Mouse (Mus musculus): ENCODE results near the gene Gm20388. TPM values are rescaled to one million over a fixed set of nuclear protein-coding genes. Genes with fewer than 3 reads are reported as not detected.

The Gm20388 gene
- total RNA-seq, 2 experiments from 2014 or later = 8.8 TPM

- DNase-seq (ENCODE audit: extremely low spot score in 1 of 2, low spot score in 1 of 2) = no peak
These were observed 2108.5 kb downstream of the Gm20388 start for GRCm38 (mm10) chr8:122019162-122019561.

GRCm38 (mm10) chr8:122020050-122020771, 2109.6 kb downstream of the Gm20388 start:
- no peak for DNase-seq (ENCODE audit: extremely low spot score in 1 of 2, low spot score in 1 of 2)

GRCm38 (mm10) chr8:122021725-122022124, 2111.1 kb downstream of the Gm20388 start:
- no peak for DNase-seq (ENCODE audit: extremely low spot score in 1 of 2, low spot score in 1 of 2)

DNA sequence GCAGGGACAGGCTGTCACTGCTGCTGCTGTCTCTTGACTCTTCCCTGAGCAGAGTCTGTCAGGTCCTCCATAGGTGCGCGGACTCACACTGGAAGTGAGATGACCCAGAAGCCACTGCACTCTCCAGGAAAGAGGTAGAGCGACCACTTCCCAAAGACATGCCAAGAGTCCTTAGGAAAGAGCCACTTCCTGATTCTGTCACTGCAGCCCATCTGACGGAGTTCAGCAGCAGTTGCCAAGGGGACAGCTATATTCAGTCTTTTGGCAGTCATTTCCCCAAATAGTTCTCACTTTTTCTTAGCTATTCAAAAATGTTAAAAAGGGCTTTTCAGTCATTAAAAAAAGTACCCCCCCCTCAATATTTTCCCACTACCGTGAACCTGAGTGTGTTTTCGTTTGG, 2111.6 kb downstream of the Gm20388 start:
- DNase-seq (ENCODE audit: extremely low spot score in 1 of 2, low spot score in 1 of 2) = no peak

GRCm38 (mm10) chr8:122022705-122023104, 2112.1 kb downstream of the Gm20388 start:
- no peak for DNase-seq (ENCODE audit: extremely low spot score in 1 of 2, low spot score in 1 of 2)

- no peak for DNase-seq (ENCODE audit: extremely low spot score in 1 of 2, low spot score in 1 of 2)
These were observed 2114.9 kb downstream of the Gm20388 start for GRCm38 (mm10) chr8:122025546-122025945.

GRCm38 (mm10) chr8:122028116-122028515, 2117.5 kb downstream of the Gm20388 start:
- no peak for DNase-seq (ENCODE audit: extremely low spot score in 1 of 2, low spot score in 1 of 2)

DNA sequence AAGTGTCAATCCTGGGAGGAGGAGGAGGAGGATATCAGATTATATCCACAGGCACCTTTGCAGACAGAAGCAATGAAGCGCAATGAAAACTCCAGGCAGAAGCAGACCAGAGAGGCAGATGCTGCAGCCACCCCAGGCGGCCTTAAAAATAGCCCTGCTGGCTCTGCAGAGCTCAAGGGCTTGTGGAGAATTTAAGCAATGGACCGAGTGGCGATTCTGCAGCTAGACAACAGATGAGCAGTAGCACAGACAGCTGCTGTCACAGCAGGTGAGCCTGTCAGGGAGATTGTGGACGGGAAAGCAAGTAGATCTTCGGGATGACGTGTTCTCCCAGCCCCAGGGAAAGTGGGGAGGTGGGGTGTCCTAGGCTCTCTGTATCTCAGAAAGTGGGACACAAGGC, 2120.3 kb downstream of the Gm20388 start:
- no peak for DNase-seq (ENCODE audit: extremely low spot score in 1 of 2, low spot score in 1 of 2)

DNA sequence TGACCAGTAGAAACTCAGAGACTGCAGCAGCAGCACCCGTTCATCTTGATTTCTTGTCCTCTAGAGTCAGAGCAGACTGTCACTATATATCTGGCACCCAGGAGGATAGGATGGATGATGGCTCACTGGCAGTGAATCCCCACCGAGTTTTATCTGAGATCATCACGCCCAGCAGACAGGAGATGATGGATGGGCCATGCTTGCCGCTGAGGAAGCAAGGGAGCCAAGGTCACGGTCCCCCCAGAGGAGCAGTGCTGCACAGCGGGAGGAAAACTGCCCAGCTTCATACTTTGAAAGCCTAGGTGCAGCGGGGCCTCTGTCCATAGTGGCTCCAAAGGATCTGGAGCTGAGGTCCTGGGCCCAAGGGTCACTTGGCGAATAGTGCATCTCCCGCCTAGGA, 2122.1 kb downstream of the Gm20388 start:
- no peak for DNase-seq (ENCODE audit: extremely low spot score in 1 of 2, low spot score in 1 of 2)

GRCm38 (mm10) chr8:122035543-122035942, 2124.9 kb downstream of the Gm20388 start:
- no peak for DNase-seq (ENCODE audit: extremely low spot score in 1 of 2, low spot score in 1 of 2)

- DNase-seq (ENCODE audit: extremely low spot score in 1 of 2, low spot score in 1 of 2) = no peak
These were observed 2125.7 kb downstream of the Gm20388 start for GRCm38 (mm10) chr8:122036325-122036724.

DNA sequence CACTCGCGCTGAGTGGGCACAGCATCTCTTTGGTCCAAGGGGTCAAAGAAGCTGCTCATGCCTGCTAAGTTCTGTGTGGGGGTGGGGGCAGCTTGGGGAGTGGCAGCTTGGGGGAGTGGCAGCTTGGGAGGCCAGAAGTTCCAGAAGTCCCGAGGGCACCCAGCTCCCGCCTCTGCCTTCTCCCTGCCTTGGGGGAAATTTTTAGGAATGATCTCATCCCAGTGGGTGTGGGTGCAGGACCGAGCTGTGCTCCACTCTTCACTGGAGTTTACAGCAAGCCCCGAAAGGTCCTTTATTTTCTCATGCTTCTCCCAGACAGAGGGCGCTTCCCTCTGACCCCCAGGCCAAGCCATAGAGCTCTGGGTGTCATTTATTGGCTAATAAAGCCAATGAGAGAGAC, 2126.6 kb downstream of the Gm20388 start:
- no peak for DNase-seq (ENCODE audit: extremely low spot score in 1 of 2, low spot score in 1 of 2)

DNA sequence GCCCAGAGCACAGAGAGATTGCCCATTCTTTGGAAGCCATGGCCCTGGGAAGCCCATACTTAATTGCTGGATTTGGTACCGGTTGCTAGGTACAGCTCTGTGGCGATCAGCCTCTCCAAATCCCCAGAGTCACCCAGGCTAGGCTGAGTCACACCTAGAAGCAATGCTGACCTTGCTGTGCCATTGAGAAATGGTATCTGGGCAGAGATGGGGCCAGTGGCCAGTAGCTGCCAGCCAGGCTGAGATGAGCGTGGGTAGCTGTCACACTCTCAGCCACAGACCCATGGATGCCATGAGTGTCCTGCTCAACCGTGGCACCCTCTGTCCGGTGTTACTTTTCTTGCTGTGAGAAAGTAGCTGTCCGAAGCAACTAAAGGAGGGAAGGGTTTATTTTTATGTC, 2127.4 kb downstream of the Gm20388 start:
- DNase-seq (ENCODE audit: extremely low spot score in 1 of 2, low spot score in 1 of 2) = no peak

DNA sequence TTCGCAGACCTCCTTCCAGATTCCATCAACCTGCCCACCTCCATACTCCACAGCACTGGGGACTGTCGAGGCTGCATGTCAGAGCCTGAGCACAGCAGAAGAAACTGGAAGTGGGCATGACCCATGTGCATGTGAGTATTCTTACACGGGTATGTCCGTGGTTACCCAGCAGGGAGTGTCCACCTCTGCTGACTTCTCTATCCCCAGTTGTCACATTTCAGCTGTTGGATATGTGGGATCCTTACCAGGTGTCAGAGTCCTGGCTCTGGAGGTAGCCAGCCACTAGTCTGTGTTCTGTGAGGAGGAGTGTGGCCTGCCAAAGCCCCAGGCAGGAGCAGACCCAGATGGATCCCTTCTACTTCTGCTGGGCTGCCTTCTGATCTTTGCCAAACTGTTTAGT, 2128.8 kb downstream of the Gm20388 start:
- DNase-seq (ENCODE audit: extremely low spot score in 1 of 2, low spot score in 1 of 2) = no peak

- DNase-seq (ENCODE audit: extremely low spot score in 1 of 2, low spot score in 1 of 2) = no peak
These were observed 2136.7 kb downstream of the Gm20388 start for GRCm38 (mm10) chr8:122047206-122047870.

- DNase-seq (ENCODE audit: extremely low spot score in 1 of 2, low spot score in 1 of 2) = no peak
These were observed 2138.6 kb downstream of the Gm20388 start for GRCm38 (mm10) chr8:122049266-122049665.

DNA sequence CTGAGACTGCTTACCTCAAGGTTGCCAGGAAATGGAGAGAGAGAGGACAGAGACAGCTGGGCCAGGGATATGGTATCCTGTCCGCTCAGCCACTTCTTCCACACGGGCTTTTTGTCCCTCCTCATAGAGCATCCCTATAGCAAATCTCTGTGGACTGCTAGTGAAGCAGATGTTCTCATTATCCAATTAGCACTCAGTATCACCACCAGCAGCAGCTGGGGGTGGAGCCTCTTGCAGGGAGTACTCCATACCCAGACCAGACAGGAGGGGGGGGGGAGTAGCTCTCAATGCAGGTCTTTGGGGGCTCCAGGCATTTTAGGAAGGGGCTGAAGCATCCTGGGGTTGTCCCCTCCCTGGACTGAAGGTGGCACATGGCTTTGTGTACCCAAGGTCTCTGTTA, 2139.3 kb downstream of the Gm20388 start:
- DNase-seq (ENCODE audit: extremely low spot score in 1 of 2, low spot score in 1 of 2) = no peak

GRCm38 (mm10) chr8:122050620-122051019, 2140.0 kb downstream of the Gm20388 start:
- DNase-seq (ENCODE audit: extremely low spot score in 1 of 2, low spot score in 1 of 2) = no peak

- no peak for DNase-seq (ENCODE audit: extremely low spot score in 1 of 2, low spot score in 1 of 2)
These were observed 2144.7 kb downstream of the Gm20388 start for GRCm38 (mm10) chr8:122055321-122055720.

DNA sequence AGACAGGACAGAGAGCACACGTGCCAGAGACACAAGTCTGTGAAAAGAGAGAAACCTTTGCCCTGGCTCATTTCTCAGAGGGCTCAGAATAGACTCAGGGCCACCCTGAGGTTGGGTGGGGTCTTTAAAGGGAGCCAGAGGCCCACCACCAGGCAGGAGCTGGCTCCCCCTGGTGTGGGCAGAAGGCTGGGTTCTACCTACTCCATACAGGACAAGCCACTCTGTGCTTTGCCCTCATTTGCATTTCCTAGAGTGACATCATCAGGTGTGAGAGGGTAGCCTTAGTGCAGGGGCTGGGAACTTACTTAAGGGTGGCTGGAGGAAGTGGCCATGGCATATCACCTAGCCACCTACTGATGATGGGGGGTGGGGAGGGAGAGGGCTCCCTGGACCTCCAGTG, 2145.5 kb downstream of the Gm20388 start:
- no peak for DNase-seq (ENCODE audit: extremely low spot score in 1 of 2, low spot score in 1 of 2)

DNA sequence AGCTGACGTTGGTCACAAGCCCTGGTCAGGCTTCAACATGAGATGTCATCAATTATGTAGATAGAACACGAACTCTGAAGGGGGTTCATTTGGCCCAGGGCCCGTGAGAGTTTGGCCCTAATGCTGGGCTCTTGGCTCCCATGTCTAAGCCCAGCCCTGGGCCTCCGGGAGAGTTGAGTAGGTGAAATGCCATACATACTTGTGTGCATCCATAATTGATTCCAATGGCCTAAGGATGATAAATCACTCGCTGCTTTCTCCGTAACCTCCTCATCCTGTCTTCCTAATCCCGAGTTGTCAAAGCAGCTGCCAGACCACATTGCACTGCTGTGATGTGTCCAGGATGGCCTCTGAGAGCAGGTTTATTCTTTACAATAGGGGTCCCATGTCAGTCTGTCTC, 2146.2 kb downstream of the Gm20388 start:
- DNase-seq (ENCODE audit: extremely low spot score in 1 of 2, low spot score in 1 of 2) = no peak

DNA sequence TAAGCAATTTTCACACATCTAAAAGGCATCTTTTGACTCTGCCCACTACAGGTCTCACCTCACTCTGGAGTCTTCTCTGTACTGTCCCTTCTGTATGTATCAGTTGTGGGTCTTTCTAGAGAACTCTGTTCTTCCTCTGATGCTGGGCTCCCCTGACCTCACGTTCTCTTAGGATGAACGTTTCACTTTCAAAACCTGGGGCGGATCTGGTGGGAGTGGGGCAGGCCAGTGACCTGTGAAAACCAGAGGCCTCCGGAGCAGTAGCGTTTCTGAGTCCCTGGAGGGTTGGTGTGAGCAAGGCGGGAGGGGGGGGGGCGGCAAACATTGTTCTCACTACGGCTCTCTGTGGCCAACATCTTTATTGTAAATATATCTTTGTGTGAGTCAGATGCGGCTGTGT, 2147.9 kb downstream of the Gm20388 start:
- no peak for DNase-seq (ENCODE audit: extremely low spot score in 1 of 2, low spot score in 1 of 2)
